Mouse (Mus musculus) brain, embryonic 14.5 days (tissue): ENCODE data around the gene Egln2.

Experiments used
- CTCF ChIP-seq: fragments of 200-500 bp; IDR thresholded peaks from 2 replicates; pipeline ENCODE4 v1.5.1; 2012; ENCODE audit warnings: inconsistent platforms, mild to moderate bottlenecking, moderate library complexity, borderline replicate concordance; ENCODE audit not compliant: insufficient read depth, insufficient read length; ENCODE audit errors: extremely low read depth
- POLR2A ChIP-seq: fragments of 200-500 bp; IDR thresholded peaks from 2 replicates; pipeline ENCODE4 v1.6.1; 2012; ENCODE audit warnings: mild to moderate bottlenecking, inconsistent platforms, borderline replicate concordance; ENCODE audit not compliant: poor library complexity, insufficient read depth, insufficient read length, severe bottlenecking; ENCODE audit errors: extremely low read depth

GRCm38 (mm10) chr7:27174896-27175295, 8.3 kb upstream of the Egln2 start:
- TF ChIP-seq POLR2A (no peak), CTCF (no peak)
